Mouse (Mus musculus): ENCODE results near the gene Sdad1.

GRCm38 (mm10) chr5:92327367-92327766 lies 17.1 kb upstream of the Sdad1 start:
- no peak for TF ChIP-seq CTCF (IDR thresholded peaks at IDR 0.05; ENCODE audit: low read depth, low read length)
- no peak for TF ChIP-seq POLR2A (IDR thresholded peaks at IDR 0.05; ENCODE audit: insufficient read depth, low read length)

All from ES-Bruce4 (cell line).